Mouse (Mus musculus): Measurements from ENCODE around the gene Tram2. TPM values are rescaled to one million over a fixed set of nuclear protein-coding genes. Genes with fewer than 3 reads are reported as not detected.

Tram2 gene
- polyA plus RNA-seq, 1 experiment from 2014 or later: 4.0 TPM

DNA sequence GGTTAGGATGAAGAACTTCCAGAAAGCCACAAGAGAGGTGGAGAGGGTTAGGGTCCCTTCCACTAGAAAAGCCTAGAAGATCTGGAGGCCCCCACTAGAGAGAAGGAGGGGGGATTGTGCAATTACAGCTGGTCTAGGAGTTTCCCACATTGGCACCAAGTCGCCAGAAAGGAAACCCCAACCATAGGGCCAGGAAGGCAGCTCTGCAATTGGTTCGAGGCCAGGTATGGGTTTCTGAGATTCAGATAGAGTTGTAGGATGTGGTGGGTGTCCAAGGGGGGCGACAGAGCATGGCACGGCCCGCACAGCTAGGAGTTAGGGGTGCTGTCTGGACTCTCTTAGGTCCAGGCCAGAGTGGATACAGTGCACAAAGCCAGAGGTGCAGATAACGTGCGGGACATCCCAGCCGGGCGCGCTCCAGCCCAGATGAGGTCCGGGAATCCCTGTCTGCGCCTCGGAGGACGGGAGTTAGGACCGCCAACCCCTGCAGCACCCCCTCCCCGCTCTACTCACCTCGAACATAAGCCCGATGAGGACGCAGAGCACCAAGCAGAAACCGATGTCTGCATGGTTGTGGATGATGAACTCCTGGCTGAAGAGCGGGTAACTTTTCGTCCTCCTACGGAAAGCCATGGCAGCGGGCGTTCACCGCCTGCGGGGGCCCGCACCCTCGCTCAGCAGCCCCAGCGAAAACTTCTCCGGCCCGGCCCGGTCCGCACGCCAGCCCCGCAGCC lies 381 bp downstream of the Tram2 start:
- ATAC-seq (ENCODE audit: low FRiP score, low read depth): no peak; the same call in 1 of the 2 replicates
- Histone ChIP-seq H3K27ac (replicated peaks) (no peak overlapping the region), H3K36me3 (no peaks in the 10 kb centered on the region), H3K27me3 (peaks cover 13% of the 10 kb centered on the region; the same call in 1 of the 2 replicates), H3K9ac (replicated peaks) (peak overlapping the region; percentile 63), H3K4me2 (replicated peaks) (peak overlapping the region; percentile 72), H3K9me3 (no peaks in the 10 kb centered on the region), H3K4me1 (peaks cover 49% of the 10 kb centered on the region), H3K4me3 (peak overlapping the region; percentile 69)
- 2% methylated on average over 27 of the region's 36 CpGs for WGBS

DNA sequence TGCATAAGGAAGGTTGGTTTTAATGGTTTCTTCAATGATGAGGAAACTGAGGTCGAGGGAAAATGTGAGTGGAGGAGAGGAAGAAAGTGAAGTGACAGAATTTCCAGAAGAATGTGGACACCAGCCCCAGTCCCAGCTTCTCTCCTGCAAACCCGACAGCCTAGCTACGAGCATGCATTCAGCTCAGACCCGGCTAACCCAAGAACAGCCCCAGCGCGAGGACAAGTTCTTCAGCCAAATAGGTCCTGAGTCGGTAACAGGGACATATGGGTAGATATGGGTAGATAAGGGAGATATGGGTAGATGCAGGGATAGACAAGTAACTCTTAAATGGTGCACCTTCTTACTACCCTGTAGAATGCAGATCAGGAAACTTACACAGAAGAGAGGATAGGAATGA lies 1.4 kb downstream of the Tram2 start:
- H3K9me3 ChIP-seq: no peaks in the 10 kb centered on the region
- 0 out of 2 replicates have a peak overlapping the region, but pooled peaks have one; percentile 63 for H3K9ac ChIP-seq (replicated peaks)
- peaks cover 52% of the 10 kb centered on the region for H3K4me1 ChIP-seq
- H3K4me2 ChIP-seq (replicated peaks): peak overlapping the region; percentile 72
- peak overlapping the region; percentile 69; the same call in 1 of the 2 replicates for H3K4me3 ChIP-seq
- no peak overlapping the region for H3K27ac ChIP-seq (replicated peaks)
- ATAC-seq (ENCODE audit: low FRiP score, low read depth): no peak
- H3K36me3 ChIP-seq: no peaks in the 10 kb centered on the region
- WGBS: 67% methylated on average over 7 of the region's 7 CpGs
- H3K27me3 ChIP-seq: peaks cover 13% of the 10 kb centered on the region; the same call in 1 of the 2 replicates

DNA sequence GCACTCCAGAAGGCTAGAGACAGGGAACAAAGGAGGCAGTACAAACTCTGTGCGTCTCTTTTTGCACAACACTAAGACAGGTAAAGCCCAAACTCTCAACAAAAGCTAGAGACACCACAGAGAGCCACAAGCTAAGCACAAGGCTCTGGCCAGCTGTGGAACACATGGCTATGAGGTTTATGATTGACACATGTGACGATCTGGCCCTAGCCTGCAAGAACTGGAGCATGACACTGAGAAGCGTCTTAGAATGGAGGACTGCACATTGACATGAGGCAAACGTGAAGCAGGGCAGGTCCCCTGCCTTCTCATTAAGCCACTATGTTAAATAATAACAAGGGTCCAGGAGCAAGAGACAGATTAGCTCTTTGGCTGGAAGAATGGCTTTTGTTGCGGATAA lies 1.8 kb downstream of the Tram2 start:
- Histone ChIP-seq H3K4me1 (peaks cover 52% of the 10 kb centered on the region), H3K27ac (replicated peaks) (no peak overlapping the region), H3K9ac (replicated peaks) (no peak overlapping the region), H3K36me3 (no peaks in the 10 kb centered on the region), H3K9me3 (no peaks in the 10 kb centered on the region), H3K4me3 (0 out of 2 replicates have a peak overlapping the region, but pooled peaks have one; percentile 8), H3K4me2 (replicated peaks) (peak overlapping the region; percentile 72), H3K27me3 (peaks cover 13% of the 10 kb centered on the region; the same call in 1 of the 2 replicates)
- ATAC-seq (ENCODE audit: low FRiP score, low read depth): no peak
- WGBS: 32% methylated on average over 5 of the region's 5 CpGs

DNA sequence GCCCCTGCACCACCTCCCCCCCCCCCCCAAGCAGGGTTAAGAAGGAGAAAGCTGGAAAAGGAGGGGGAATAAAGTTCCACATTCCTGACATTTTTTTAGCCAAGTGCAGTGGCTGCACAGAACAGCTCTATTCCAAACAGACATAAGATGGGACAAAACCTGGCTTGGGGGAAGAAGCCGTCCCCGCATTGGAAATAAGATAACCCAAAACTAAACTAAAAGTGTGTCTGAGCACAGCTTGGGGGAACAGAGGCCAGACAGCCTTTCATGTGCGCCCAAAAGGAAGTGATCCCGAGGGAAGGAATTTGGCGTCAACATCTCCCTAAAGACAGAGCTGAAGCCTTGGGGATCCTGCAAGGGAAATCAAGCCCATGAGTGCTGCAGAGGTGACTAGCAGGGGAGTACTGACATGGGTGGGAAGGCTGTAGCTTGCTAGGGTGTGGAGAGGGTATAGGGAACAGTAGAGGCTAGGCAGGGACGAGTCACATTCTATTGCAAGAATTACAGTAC lies 3.0 kb downstream of the Tram2 start:
- no peaks in the 10 kb centered on the region for H3K9me3 ChIP-seq
- H3K27ac ChIP-seq (replicated peaks): no peak overlapping the region
- peaks cover 13% of the 10 kb centered on the region; the same call in 1 of the 2 replicates for H3K27me3 ChIP-seq
- H3K9ac ChIP-seq (replicated peaks): no peak overlapping the region
- no peak overlapping the region for H3K4me3 ChIP-seq
- peak overlapping the region; percentile 72 for H3K4me2 ChIP-seq (replicated peaks)
- no peak for ATAC-seq (ENCODE audit: low FRiP score, low read depth)
- H3K36me3 ChIP-seq: no peaks in the 10 kb centered on the region
- 9% methylated on average over 6 of the region's 6 CpGs for WGBS
- peaks cover 52% of the 10 kb centered on the region for H3K4me1 ChIP-seq

DNA sequence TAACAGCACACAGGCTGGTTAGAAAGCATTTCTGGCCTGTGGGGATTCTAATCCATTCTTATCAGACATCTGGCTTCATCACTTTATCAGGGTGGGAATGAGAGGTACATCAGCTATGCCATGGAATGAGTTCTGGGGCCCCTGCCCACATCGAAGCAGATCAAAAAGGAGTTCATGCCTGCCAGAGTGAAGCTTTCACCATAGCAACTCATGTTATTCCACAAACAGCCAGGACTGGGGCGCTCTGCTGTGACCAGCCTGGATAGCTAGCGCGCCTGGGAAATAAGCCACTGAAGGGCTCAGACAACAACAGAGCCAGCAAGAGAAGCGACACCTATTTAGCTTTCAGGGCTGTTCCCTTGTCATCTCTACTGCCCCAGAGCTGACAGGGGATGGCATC lies 4.8 kb downstream of the Tram2 start:
- peaks cover 13% of the 10 kb centered on the region; the same call in 1 of the 2 replicates for H3K27me3 ChIP-seq
- H3K4me1 ChIP-seq: peaks cover 52% of the 10 kb centered on the region
- peak; percentile 11; the same call in 1 of the 2 replicates for ATAC-seq (ENCODE audit: low FRiP score, low read depth)
- H3K9me3 ChIP-seq: no peaks in the 10 kb centered on the region
- WGBS: 16% methylated on average over 5 of the region's 5 CpGs
- peak overlapping the region; percentile 68 for H3K27ac ChIP-seq (replicated peaks)
- H3K36me3 ChIP-seq: no peaks in the 10 kb centered on the region
- peak overlapping the region; percentile 34 for H3K4me2 ChIP-seq (replicated peaks)
- H3K4me3 ChIP-seq: no peak overlapping the region
- no peak overlapping the region for H3K9ac ChIP-seq (replicated peaks)

DNA sequence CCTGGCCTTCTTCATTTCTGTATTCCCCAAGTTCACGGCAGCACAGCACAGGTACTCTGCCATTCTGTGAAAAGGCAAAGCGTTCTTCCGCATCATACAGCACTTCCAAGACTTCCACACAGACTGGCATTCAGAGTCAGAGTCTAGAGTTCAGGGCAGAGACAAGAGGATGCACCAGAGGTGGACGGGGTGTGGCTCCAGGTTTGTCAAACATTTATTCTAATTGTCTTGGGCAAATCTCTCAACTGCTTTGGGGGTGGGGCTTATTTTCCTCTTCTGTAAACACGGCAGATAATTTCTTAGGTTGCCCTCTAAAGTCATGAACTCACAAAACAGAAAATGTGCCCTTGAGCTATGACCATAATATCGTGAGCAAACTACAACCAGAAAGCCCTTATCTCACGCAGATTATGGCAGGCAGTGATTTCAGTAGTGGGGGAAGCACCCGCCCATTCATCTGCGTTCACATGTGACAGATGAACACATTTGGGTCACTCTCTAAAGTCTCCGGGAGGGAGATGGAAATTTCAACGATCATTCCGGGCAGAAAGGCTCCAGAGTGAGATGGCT lies 6.1 kb downstream of the Tram2 start:
- H3K27me3 ChIP-seq: peaks cover 9% of the 10 kb centered on the region; the same call in 1 of the 2 replicates

DNA sequence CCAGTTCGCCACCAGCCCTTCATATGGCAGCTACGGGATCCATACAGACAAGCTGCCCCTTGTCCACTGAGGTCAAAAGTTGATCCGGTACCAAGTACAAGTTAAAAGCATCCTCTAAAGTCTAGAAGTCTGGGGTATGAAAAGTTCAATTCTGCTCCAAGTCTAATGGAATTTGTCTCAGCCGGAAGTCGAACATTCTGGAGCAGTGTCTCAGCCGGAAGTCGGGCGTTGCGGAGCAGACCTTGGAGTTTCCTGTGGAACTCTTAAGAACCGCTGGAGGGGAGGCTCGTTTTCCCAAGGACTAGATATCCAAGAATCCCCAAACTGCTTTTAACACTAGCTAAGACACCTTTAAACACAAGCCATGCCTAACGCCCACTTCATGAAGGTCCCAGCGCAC lies 8.4 kb downstream of the Tram2 start:
- H3K27me3 ChIP-seq: no peaks in the 10 kb centered on the region
- H3K27ac ChIP-seq (replicated peaks): no peak overlapping the region
- H3K36me3 ChIP-seq: no peaks in the 10 kb centered on the region
- no peak overlapping the region for H3K4me3 ChIP-seq
- no peak overlapping the region for H3K4me2 ChIP-seq (replicated peaks)
- ATAC-seq (ENCODE audit: low FRiP score, low read depth): no peak
- WGBS: 83% methylated on average over 13 of the region's 13 CpGs
- H3K9me3 ChIP-seq: no peaks in the 10 kb centered on the region
- peaks cover 23% of the 10 kb centered on the region for H3K4me1 ChIP-seq
- H3K9ac ChIP-seq (replicated peaks): no peak overlapping the region

More for the DNA sequence above, 6.1 kb downstream of the Tram2 start:
- H3K9me3 ChIP-seq: no peaks in the 10 kb centered on the region
- H3K9ac ChIP-seq (replicated peaks): no peak overlapping the region
- ATAC-seq (ENCODE audit: low FRiP score, low read depth): no peak
- no peaks in the 10 kb centered on the region for H3K36me3 ChIP-seq
- H3K4me1 ChIP-seq: peaks cover 45% of the 10 kb centered on the region
- no peak overlapping the region for H3K27ac ChIP-seq (replicated peaks)
- H3K4me3 ChIP-seq: no peak overlapping the region
- no peak overlapping the region for H3K4me2 ChIP-seq (replicated peaks)
- 84% methylated on average over 12 of the region's 12 CpGs for WGBS

DNA sequence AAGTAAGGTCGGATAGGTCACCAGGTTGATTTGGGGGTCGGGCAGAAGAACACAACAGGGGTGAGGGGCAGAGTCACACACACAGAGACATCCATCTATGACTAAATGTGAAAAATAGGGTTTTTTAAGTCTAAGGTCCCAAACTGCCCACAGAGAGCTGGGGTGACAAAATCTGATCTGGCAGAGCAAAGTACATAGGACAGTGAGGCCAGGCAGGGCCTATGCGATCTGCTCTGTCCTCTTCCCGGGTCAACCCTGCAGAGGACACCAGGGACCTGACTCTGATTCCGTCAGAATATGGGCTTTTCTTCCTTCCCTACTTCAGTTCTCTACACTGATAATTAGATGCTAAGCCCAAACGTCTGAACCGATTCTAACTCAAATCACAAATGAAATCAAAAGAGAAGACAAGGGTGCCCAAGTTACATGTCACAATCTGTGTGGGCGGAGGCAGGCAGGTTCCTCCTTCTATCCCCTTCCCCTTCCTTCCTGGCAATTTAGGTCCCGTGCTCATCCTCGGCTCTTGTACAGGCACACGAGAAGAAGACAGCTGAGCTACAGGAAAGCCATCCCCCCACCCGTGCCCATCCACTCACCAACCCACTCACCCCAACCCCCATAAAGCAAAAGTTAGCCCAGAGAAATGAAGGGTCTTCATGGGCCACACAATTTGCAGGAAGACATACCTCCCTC lies 9.1 kb downstream of the Tram2 start:
- no peak overlapping the region for H3K4me3 ChIP-seq
- 76% methylated on average over 12 of the region's 12 CpGs for WGBS
- ATAC-seq (ENCODE audit: low FRiP score, low read depth): no peak
- no peaks in the 10 kb centered on the region for H3K36me3 ChIP-seq
- H3K27ac ChIP-seq (replicated peaks): no peak overlapping the region
- H3K4me2 ChIP-seq (replicated peaks): no peak overlapping the region
- H3K9ac ChIP-seq (replicated peaks): no peak overlapping the region
- H3K27me3 ChIP-seq: no peaks in the 10 kb centered on the region
- no peaks in the 10 kb centered on the region for H3K9me3 ChIP-seq
- H3K4me1 ChIP-seq: peaks cover 17% of the 10 kb centered on the region

DNA sequence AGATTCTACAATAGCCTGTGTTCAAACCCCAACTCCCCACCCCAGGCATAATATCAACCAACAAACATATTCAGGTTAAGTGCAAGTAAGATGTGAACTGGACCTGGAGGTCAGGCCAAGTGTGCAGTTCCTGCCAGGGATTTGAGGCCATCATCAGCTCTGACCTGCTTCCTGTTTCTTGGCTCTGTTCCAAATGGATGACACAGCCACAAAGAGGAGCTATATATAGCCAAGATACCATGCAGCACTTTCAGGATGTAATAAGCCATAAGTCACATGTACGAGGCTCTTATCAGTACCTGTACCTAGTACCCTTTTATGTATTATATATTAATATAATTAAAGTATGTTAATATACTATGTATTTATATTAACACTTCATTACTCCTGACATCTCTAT lies 10.5 kb downstream of the Tram2 start:
- Histone ChIP-seq H3K36me3 (no peaks in the 10 kb centered on the region), H3K4me1 (peaks cover 2% of the 10 kb centered on the region), H3K27ac (replicated peaks) (no peak overlapping the region), H3K9me3 (no peaks in the 10 kb centered on the region), H3K4me3 (no peak overlapping the region), H3K27me3 (no peaks in the 10 kb centered on the region), H3K9ac (replicated peaks) (no peak overlapping the region), H3K4me2 (replicated peaks) (no peak overlapping the region)
- ATAC-seq (ENCODE audit: low FRiP score, low read depth): no peak
- whole genome bisulfite sequencing: 85% methylated on average over 1 of the region's 1 CpGs

DNA sequence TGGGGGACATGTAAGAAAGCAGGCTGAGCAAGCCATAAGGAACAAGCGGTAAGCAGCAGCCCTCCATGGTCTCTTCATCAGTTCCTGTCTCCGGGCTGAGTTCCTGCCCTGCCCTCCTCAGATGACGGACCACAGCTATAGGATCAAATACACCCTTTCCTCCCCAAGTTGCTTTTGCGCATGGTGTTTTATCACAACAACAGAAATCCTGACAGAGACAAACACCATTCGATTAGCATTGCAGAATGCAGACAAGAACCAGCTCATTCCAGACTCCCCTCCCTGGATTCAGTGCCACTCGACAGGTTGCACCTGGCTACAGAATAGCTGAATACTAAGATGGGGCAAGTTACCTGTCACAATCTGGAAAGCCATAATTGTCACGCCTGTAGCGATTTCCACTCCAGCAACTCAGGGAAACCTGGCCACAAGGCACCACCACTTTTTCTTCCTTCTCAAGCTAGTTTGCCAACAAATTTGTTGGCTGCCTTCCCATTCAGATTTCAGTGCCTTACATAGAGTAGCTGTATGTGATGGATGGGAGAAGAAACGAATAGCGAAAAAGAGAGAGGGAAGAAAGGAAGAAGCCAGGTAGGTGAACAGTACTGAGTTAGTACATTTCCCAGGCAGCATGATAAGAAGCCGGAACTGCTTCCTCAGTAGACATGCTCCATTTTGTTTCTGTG lies 11.3 kb downstream of the Tram2 start:
- Histone ChIP-seq H3K27ac (replicated peaks) (no peak overlapping the region), H3K4me3 (no peak overlapping the region), H3K36me3 (no peaks in the 10 kb centered on the region), H3K4me2 (replicated peaks) (no peak overlapping the region), H3K9ac (replicated peaks) (no peak overlapping the region), H3K27me3 (no peaks in the 10 kb centered on the region), H3K9me3 (no peaks in the 10 kb centered on the region), H3K4me1 (no peaks in the 10 kb centered on the region)
- WGBS: 94% methylated on average over 11 of the region's 11 CpGs
- ATAC-seq (ENCODE audit: low FRiP score, low read depth): no peak

DNA sequence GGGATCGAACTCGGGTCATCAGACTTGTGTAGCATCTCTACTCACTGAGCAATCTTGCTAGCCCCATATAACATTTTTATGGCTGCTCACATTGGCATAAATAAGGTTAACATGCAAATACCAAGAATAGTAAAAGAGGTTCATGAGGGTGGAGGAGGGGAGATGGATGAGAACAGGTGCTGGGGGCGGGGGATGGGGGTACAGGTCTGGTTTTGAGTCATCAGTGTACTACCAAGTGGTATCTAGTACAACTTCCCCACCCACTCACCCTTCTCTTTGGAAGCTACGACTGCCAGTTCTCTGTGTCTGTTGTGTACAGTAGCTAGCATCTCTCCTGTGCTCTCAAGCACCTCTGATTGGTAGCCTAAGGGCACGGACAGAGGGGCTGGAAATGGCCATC lies 14.9 kb downstream of the Tram2 start:
- Histone ChIP-seq H3K9me3 (no peaks in the 10 kb centered on the region), H3K4me2 (replicated peaks) (no peak overlapping the region), H3K36me3 (no peaks in the 10 kb centered on the region), H3K27me3 (no peaks in the 10 kb centered on the region), H3K4me1 (no peaks in the 10 kb centered on the region), H3K4me3 (no peak overlapping the region), H3K27ac (replicated peaks) (no peak overlapping the region), H3K9ac (replicated peaks) (no peak overlapping the region)
- no peak for ATAC-seq (ENCODE audit: low FRiP score, low read depth)
- WGBS: 93% methylated on average over 5 of the region's 5 CpGs
